Mouse (Mus musculus) hindbrain, embryonic 16.5 days (tissue): Measurements from ENCODE around the gene Gm5640. TPM values are rescaled to one million over a fixed set of nuclear protein-coding genes. Genes with fewer than 3 reads are reported as not detected.
"Not testable (repeated sequence)": the region's sequence is repeated elsewhere in the genome, so short reads cannot be mapped to it uniquely, and the experiment has no call there.

Experiments
- ATAC-seq: fragments of 200-750 bp; cut with Nextera tagmentation; 2 replicates; pipeline ENCODE4 v1.8.0; 2017; ENCODE audit warnings: moderate TSS enrichment, moderate library complexity
- H3K27ac ChIP-seq: fragments of 300-500 bp; sonication (generic); 2 replicates; pipeline ENCODE4 v1.5.1; 2014; ENCODE audit warnings: low read depth, mild to moderate bottlenecking, control low read depth, low read length, moderate library complexity
- H3K27me3 ChIP-seq: fragments of 300-500 bp; sonication (generic); replicated peaks from 2 replicates; pipeline ENCODE4 v1.6.1; 2014; ENCODE audit warnings: low read length; ENCODE audit not compliant: control insufficient read depth, insufficient read depth
- H3K36me3 ChIP-seq: fragments of 300-500 bp; sonication (generic); 2 replicates; pipeline ENCODE4 v1.6.1; 2014; ENCODE audit warnings: mild to moderate bottlenecking, low read length, moderate library complexity, mixed read lengths; ENCODE audit not compliant: control insufficient read depth, insufficient read depth
- H3K4me1 ChIP-seq: fragments of 300-500 bp; sonication (generic); 2 replicates; pipeline ENCODE4 v1.6.1; 2014; ENCODE audit warnings: low read depth, low read length; ENCODE audit not compliant: control insufficient read depth, insufficient read depth
- H3K4me2 ChIP-seq: fragments of 300-500 bp; sonication (generic); 2 replicates; pipeline ENCODE4 v1.6.1; 2014; ENCODE audit warnings: mild to moderate bottlenecking, low read length, control low read depth, moderate library complexity
- H3K4me3 ChIP-seq: fragments of 300-500 bp; sonication (generic); 2 replicates; pipeline ENCODE4 v1.5.1; 2014; ENCODE audit warnings: mild to moderate bottlenecking, low read length, control low read depth, moderate library complexity
- H3K9ac ChIP-seq: fragments of 300-500 bp; sonication (generic); 2 replicates; pipeline ENCODE4 v1.6.1; 2014; ENCODE audit warnings: low read depth, mild to moderate bottlenecking, control low read depth, low read length, moderate library complexity
- H3K9me3 ChIP-seq: fragments of 300-500 bp; sonication (generic); 2 replicates; pipeline ENCODE4 v1.6.1; 2014; ENCODE audit warnings: mild to moderate bottlenecking, low read length, moderate library complexity; ENCODE audit not compliant: control insufficient read depth
- WGBS: fragments of 180-500 bp; shearing (Covaris S2); extraction: QIAGEN DNeasy Blood & Tissue Kit; methylation state at CpG from one replicate; pipeline ENCODE4 v1.1.7; 2014; 5-methylcytosine and 5-hydroxymethylcytosine counted together
- polyA plus RNA-seq: library from polyadenylated mRNA; unstranded; fragments of >200 nt; fragmentation: Nextera tagmentation; extraction: Ambion mirVana; gene quantifications from 2 replicates; pipeline ENCODE4 v1.2.1, GENCODE M21; 2015

Gm5640 gene
- 0.27 and 0.29 TPM in 2 replicates for polyA plus RNA-seq

- H3K27ac ChIP-seq, H3K27me3 ChIP-seq, H3K36me3 ChIP-seq, H3K9me3 ChIP-seq, H3K9ac ChIP-seq, H3K4me2 ChIP-seq, H3K4me3 ChIP-seq, H3K4me1 ChIP-seq: not testable (repeated sequence)
- ATAC-seq: peak; percentile 90
- 30% methylated on average over 2 of the region's 5 CpGs for WGBS
These were observed at the start of gene Gm5640 for GRCm38 (mm10) chrX:74645466-74646323. Gene Gm5640, minus strand, starts transcription at chrX:74645635.

GRCm38 (mm10) chrX:74646393-74646792 lies 958 bp upstream of the Gm5640 start:
- H3K27ac ChIP-seq, H3K27me3 ChIP-seq, H3K9ac ChIP-seq, ATAC-seq, H3K9me3 ChIP-seq, H3K4me1 ChIP-seq, H3K4me2 ChIP-seq, H3K4me3 ChIP-seq, H3K36me3 ChIP-seq: not testable (repeated sequence)
- WGBS: no CpG with 5 or more reads among the region's 1 CpGs

- no peak within 1 kb of the TSS for H3K9ac ChIP-seq
- H3K27me3 ChIP-seq: no peaks in the 10 kb centered on the region
- H3K27ac ChIP-seq: no peak within 1 kb of the TSS
- WGBS: 90% methylated on average over 2 of the region's 2 CpGs
- no peak for ATAC-seq
- H3K36me3 ChIP-seq: no peaks in the 10 kb centered on the region
- no peaks in the 10 kb centered on the region for H3K4me1 ChIP-seq
- H3K4me2 ChIP-seq: no peak within 1 kb of the TSS
- no peaks in the 10 kb centered on the region for H3K9me3 ChIP-seq
- no peak within 1 kb of the TSS for H3K4me3 ChIP-seq
These were observed 53.1 kb downstream of the Gm5640 start, which contains the start of gene Olfr1325 for GRCm38 (mm10) chrX:74592379-74592778. Gene Olfr1325, plus strand, starts transcription at chrX:74592679.

Other genes with a start within 250 kb of the Gm5640 start
- gene G6pdx, start 216.4 kb downstream of the Gm5640 start, polyA plus RNA-seq: 46.0 and 50.8 TPM in 2 replicates
- gene Gm6880, start 164.2 kb downstream of the Gm5640 start, polyA plus RNA-seq: not detected in 2 replicates
- gene Olfr1326-ps1, start 70.7 kb downstream of the Gm5640 start, polyA plus RNA-seq: not detected in 2 replicates
- gene Olfr1325, start 53.0 kb downstream of the Gm5640 start, polyA plus RNA-seq: not detected in 2 replicates
- not detected in 2 replicates for gene Gm6890, start 95.3 kb upstream of the Gm5640 start, polyA plus RNA-seq
- 0.14 and 0.15 TPM in 2 replicates for gene Gm5936, start 191.6 kb upstream of the Gm5640 start, polyA plus RNA-seq